Mouse (Mus musculus) urinary bladder, adult 18-20 months (tissue): ENCODE measurements around the gene Fam219b.

Experiments used
- DNase-seq, 2 experiments: peaks; one replicate each; pipeline ENCODE4 v3.0.0; 2022; ENCODE audit warnings: low spot score in 2 of 2, mixed read lengths in 2 of 2

The Fam219b gene

DNA sequence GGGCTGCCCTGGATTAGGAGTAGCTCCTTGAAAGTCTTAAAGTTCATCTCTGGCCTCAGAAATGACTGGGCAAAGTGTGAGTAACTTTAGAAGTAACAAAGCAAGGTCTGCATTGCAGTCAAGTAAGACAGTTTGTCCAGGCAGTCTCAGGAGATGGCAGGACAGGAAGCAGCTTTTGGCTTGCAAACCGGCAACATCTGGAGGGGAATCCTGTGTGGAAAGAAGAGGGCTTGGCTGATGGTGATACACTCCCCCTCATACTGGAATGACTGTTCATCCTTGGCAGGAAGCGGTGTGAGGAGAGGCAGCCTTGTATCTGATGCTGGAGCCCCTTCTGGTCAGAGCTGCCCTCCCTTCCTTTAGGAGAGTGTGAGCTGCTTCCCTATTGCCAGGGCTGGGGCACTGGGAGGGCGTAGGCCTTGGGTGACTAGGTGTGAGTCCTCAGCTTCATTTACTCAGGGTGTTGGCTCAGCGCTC, 25.6 kb downstream of the Fam219b start:
- DNase-seq, result peak in 1 of 2 experiments; percentile 18

DNA sequence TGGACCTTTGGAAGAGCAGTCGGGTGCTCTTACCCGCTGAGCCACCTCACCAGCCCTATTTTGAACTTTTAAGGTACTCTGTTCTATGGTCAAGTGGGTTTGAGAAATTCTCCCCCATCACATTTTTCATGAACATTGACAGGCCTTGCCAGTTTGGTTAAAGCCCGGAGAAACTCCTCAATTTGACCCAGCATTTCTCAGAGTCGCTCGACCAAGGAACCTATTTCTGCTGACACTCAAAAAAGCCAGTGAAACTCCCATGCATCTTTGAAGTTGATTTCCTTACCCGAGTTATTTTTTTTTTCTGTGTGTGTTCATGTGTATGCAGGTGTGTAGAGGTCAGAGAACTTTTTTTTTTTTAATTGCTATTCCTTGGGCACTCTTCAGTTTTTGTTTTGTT, 27.3 kb downstream of the Fam219b start:
- DNase-seq, result no peak

DNA sequence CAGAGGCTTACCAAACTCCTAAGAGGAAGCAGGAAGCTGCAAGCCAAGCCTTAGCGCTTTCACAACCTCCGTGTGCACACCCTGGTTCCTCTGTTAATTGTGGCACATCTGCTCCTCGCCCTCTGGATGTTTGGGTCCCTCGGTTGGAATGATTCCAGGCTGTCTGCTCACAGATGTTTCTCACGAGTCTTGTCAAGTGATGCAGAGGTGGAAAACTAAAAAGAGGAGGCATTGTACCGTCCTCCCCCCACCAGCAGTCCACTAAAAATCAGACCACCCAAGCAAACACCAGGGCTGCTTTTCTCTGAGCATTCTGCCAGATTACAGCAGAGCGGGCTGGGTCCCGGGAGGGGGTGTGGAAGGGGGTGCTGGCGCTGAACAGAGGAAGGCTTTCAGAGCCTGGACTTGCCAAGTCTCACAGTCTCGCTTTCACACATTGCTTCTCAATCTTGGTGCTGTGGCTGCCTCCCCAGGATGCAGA, 28.5 kb downstream of the Fam219b start:
- DNase-seq, result no peak

DNA sequence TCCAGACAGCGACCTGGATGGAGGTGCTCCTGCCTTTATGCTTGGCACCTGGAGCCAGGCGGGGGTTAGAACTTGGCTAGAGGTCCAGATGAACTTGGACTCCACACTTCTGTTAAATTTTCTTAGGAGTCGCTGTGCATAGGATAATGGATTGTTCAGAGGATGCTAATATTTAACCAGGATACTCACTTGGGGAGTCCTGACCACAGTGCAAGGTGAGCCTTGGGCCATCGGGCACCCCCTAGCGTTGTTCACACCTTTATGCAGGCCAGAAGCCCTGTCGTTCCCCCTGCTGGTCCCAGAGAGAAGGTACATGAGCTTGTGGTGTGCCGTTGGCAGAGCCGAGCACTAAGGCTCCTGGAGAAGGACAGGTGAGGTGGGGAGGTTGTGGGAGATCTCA, 29.5 kb downstream of the Fam219b start:
- no peak for DNase-seq

DNA sequence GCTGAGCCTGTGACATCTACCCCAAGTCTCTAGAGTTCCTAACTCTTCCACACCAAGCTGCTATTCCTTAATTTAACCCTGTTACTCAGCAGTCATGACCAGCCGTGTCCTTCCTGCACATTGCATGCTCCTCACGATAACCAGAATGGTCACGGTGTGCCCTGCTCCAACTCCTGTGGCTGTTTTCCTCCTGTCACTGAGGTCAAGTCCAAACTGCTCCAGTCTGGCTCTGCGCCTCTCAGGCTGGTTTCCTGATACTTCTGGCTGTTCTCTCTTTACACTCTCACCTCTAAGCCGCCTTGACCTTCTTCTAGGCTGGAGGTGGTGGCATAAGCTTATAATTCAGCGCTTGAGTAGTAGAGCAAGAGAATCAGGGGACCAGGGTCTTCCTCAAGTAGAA, 31.2 kb downstream of the Fam219b start:
- DNase-seq, result no peak

DNA sequence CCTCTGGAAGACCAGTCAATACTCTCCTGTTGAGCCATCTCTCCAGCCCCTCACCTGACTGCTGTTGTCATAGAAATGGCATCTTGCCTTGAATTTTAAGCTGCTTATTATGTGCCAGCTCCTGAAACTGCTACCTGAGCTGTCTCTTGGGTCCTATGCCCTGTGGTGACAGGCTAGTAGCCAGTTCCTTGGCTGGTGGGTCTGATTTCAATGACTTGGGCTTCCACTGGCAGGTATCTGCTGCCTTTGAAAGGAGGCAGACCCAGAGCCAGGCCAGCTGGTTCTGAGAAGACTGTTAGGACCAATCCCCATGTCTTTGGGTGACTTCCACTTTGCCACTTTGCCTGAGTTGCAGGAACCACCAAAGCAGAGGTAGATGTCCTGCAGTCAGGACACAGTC, 37.1 kb downstream of the Fam219b start:
- DNase-seq, result no peak

DNA sequence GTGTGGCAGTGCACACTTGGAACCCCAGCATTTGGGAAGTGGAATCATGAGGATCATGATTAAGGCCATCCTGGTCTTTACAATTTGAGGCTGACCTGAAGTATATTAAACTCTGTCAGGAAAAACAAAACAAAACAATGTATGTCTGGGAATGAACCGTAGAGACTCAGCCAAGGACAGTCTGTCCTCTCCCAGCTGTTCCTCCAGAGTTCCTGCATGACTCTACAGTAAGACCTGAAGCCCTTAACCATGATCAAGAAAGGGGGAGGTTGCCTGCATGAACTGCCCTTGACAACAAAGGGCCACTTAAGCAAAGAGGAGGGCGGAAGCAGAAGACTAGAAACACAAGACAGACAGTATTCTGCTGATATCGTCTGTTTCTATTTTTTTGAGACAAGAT, 38.2 kb downstream of the Fam219b start:
- no peak for DNase-seq

DNA sequence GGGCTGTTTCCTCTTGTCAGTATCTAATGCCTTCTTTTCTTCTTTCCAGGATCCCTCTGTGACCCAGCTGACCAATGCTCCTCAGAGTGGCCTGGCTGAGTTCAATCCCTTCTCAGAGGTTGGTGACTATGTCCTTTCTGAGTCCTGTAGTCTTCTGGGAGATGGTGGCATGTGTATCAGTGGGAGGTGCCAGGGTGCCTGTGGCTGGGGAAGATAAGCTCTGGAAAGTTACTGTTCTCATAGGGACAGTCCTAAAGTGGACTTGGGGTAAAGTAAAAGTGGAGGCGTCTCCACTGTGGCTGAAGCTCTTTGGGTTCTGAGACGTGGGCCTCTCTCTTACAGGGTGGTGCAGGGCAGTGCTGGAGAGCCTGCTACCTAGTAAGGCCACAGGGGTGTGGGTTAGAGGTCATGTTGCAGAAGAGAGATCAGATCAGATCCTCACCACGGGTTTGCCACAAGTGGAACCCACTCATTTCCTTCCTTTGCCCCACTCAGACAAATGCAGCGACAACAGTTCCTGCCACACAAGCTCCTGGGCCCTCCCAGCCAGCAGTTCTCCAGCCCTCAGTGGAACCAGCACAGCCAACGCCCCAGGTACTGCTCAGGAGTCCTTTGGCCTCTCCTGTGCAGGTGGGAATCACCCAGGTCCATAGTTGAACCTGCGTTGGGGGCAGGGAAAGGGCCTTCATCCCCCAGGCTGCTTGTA, 40.0 kb downstream of the Fam219b start:
- no peak for DNase-seq

DNA sequence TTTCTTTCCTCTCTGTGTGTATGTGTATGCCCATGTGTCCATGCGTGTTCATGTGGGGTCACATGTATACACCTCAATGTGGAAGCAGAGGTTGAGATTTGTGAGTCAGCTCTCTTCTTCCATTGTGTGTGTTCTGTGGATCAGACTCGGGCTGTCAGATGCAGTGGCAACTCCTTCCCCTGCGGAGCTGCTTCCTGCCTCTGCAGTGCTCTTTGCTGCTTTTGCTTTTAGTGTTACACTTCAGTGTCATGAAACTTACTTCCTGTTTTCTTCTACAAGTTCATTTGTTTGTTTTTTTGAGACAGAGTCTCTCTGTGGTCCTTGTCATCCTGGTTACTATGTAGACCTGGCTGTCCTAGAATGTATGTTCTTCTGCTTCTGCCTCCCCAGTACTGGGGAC, 47.7 kb downstream of the Fam219b start:
- no peak for DNase-seq

DNA sequence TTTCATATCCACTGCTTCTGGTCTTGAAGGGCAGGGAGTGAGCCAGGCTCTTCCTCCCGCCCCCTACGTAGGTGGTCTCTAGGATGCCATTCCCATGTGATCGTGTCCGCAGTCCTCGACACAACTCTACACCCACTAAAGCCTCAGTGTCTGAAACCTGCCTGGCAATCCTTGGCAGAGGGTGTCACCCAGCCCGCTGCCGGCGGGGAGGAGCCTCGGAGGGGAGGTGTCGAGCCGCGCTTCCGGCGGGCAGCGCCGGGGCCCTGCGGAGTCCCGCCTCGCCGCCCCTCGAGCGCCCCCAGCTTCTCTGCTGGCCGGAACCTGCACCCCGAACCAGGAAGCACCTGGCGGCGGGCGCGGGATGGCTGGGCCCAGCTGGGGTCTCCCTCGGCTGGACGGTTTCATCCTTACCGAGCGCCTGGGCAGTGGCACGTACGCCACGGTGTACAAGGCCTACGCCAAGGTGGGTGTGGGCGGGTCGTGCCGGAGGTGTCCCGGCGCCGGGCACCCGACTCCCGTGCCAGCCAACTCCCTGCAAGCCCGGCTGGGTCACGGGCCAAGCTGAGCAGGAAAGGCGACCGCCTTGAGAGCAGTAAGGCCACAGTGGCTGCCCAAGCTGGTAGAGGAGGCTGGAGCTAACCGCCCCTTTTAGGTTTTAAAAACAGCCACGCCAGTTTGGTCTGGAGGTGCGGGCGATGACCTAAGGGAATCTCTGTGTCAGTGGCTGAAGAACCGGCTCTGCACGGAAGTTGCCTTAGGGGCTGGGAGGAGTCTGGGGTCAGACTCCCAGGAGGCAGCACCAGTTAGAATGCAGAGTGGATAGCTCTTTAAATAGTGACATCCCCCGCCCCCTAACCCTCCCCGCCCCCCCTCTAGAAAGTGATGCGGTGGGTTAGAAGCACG, 52.1 kb downstream of the Fam219b start, which contains the start of gene Ulk3:
TSS of gene Ulk3 (plus strand) at position 229 of the 903 bp plus-strand sequence.
- DNase-seq, result peak; percentile 75 to 84

DNA sequence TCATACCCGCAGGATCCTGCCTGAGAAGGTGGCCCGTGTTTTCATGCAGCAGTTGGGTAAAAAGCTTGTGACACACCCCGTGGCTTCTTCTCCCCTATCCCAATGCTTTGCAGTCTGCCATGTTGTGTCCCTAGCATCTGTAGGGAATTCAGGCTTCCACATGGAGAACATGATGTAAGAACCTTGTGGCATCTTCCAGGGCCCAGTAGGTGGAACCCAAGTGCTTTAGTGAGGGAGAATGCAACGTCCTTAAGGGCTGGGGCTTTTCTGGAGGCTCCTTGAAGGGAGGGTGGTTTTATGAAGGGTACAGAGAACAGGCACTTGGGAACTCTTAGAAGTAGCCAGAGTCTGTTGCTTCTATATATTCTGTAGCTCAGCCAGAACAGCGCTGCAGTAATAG, 53.4 kb downstream of the Fam219b start:
- DNase-seq, result no peak
